Mouse (Mus musculus): ENCODE results near the gene Tacc3. TPM values are rescaled to one million over a fixed set of nuclear protein-coding genes. Genes with fewer than 3 reads are reported as not detected.

Gene Tacc3
- polyA plus RNA-seq, 1 experiment from 2014 or later: 25.0 TPM

DNA sequence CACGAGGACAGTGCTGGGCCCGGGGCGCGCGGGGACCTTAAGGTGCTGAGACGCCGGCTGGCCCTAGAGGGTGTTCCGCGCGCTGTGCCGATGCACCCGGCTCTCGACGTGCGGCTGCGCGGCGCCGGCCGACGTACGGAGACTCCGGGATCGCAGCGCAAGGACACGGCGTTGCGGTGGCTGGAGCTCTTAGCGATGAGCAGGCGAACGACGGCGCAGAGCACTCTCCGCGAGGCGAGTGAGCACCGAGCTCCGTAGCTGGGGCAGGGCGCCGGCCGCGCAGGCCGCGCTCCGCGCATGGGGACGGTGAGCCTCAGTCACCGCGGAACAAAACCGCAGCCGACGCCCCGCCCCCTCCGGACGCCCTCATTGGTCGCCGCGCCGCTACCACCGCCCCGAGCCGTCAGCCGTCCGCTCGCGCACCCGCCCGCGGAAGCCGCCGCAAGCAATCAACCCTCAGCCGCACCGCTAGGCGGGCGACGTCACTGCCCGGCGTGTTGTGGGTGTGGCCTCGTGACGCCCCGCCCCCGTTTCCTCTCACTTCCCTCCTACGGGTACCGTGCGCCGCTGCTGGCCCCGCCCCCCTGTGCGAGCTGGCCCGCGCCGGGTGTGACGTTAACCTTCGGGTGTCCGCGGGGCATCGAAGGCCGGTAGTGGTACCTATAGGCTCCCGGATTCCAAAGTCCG, 28.5 kb upstream of the Tacc3 start, which contains the start of the genes Fam53a and Gm9903:
Gene Fam53a, minus strand, starts transcription at position 335 of the 687 bp plus-strand sequence.
Gene Gm9903, plus strand, starts transcription at position 625 of the 687 bp plus-strand sequence.
- Histone ChIP-seq H3K4me3 (ENCODE audit: low read depth, low read length) (peak within 1 kb of the TSS; percentile 84), H3K9me3 (replicated peaks; ENCODE audit: control insufficient read depth, low read length, poor library complexity, severe bottlenecking) (no peaks in the 10 kb centered on the region), H3K9ac (ENCODE audit: low read depth, low read length) (peak within 1 kb of the TSS; percentile 84), H3K27ac (ENCODE audit: low read length) (peak within 1 kb of the TSS; percentile 88), H3K27me3 (ENCODE audit: control insufficient read depth, insufficient read depth, low read depth, low read length) (no peaks in the 10 kb centered on the region), H3K4me2 (ENCODE audit: low read length) (peak within 1 kb of the TSS; percentile 94), H3K36me3 (ENCODE audit: control insufficient read depth, insufficient read depth, low read length) (no peaks in the 10 kb centered on the region), H3K4me1 (ENCODE audit: control insufficient read depth, insufficient read depth, low read length) (peaks cover 16% of the 10 kb centered on the region)
- under 1% methylated on average over 87 of the region's 99 CpGs for WGBS
- ATAC-seq: peak; percentile 96

- peak overlapping the region; percentile 84 for H3K9ac ChIP-seq (ENCODE audit: low read depth, low read length)
- H3K4me1 ChIP-seq (ENCODE audit: control insufficient read depth, insufficient read depth, low read length): peaks cover 16% of the 10 kb centered on the region
- WGBS: 3% methylated on average over 9 of the region's 9 CpGs
- no peaks in the 10 kb centered on the region for H3K9me3 ChIP-seq (replicated peaks; ENCODE audit: control insufficient read depth, low read length, poor library complexity, severe bottlenecking)
- ATAC-seq: peak; percentile 22
- H3K27me3 ChIP-seq (ENCODE audit: control insufficient read depth, insufficient read depth, low read depth, low read length): no peaks in the 10 kb centered on the region
- peak overlapping the region; percentile 88 for H3K27ac ChIP-seq (ENCODE audit: low read length)
- H3K36me3 ChIP-seq (ENCODE audit: control insufficient read depth, insufficient read depth, low read length): no peaks in the 10 kb centered on the region
- H3K4me3 ChIP-seq (ENCODE audit: low read depth, low read length): peak overlapping the region; percentile 84
- H3K4me2 ChIP-seq (ENCODE audit: low read length): peak overlapping the region; percentile 65
Observed at GRCm38 (mm10) chr5:33630061-33630460, 27.9 kb upstream of the Tacc3 start.

DNA sequence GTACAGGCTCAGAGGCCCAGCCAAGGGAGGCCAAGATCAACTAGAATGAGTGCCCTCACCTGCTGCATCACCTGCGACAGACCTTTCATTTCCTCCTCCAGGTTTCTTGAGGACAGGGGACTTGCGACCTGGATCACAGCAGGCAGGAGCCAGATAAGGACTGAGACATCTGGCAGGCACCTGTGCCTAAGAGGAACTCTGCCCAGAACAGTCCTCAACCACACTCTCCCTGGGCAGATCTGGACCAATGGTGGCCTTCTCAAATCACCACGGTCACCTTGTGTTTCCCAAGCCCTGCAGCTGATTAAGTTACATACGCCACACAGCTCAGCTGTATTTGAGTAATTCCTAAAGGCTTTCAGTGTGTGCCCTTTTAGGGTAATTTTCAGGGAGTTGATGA, 27.3 kb upstream of the Tacc3 start:
- peak overlapping the region; percentile 84; the same call in 1 of the 2 replicates for H3K9ac ChIP-seq (ENCODE audit: low read depth, low read length)

GRCm38 (mm10) chr5:33632526-33632925, 25.4 kb upstream of the Tacc3 start:
- no peak overlapping the region for H3K9ac ChIP-seq (ENCODE audit: low read depth, low read length)

More for the DNA sequence above, 27.3 kb upstream of the Tacc3 start:
- Histone ChIP-seq H3K9me3 (replicated peaks; ENCODE audit: control insufficient read depth, low read length, poor library complexity, severe bottlenecking) (no peaks in the 10 kb centered on the region), H3K36me3 (ENCODE audit: control insufficient read depth, insufficient read depth, low read length) (no peaks in the 10 kb centered on the region), H3K4me1 (ENCODE audit: control insufficient read depth, insufficient read depth, low read length) (peaks cover 16% of the 10 kb centered on the region), H3K27me3 (ENCODE audit: control insufficient read depth, insufficient read depth, low read depth, low read length) (no peaks in the 10 kb centered on the region), H3K27ac (ENCODE audit: low read length) (no peak overlapping the region), H3K4me2 (ENCODE audit: low read length) (peak overlapping the region; percentile 65), H3K4me3 (ENCODE audit: low read depth, low read length) (peak overlapping the region; percentile 84)
- WGBS: 82% methylated on average over 4 of the region's 4 CpGs
- ATAC-seq: no peak

GRCm38 (mm10) chr5:33635361-33635760, 22.6 kb upstream of the Tacc3 start:
- Histone ChIP-seq H3K4me2 (ENCODE audit: low read length) (no peak overlapping the region), H3K36me3 (ENCODE audit: control insufficient read depth, insufficient read depth, low read length) (peaks cover 3% of the 10 kb centered on the region; the same call in 1 of the 2 replicates), H3K27me3 (ENCODE audit: control insufficient read depth, insufficient read depth, low read depth, low read length) (no peaks in the 10 kb centered on the region), H3K9ac (ENCODE audit: low read depth, low read length) (no peak overlapping the region), H3K4me3 (ENCODE audit: low read depth, low read length) (no peak overlapping the region), H3K27ac (ENCODE audit: low read length) (no peak overlapping the region), H3K4me1 (ENCODE audit: control insufficient read depth, insufficient read depth, low read length) (peaks cover 3% of the 10 kb centered on the region; the same call in 1 of the 2 replicates), H3K9me3 (replicated peaks; ENCODE audit: control insufficient read depth, low read length, poor library complexity, severe bottlenecking) (no peaks in the 10 kb centered on the region)
- ATAC-seq: no peak
- 99% methylated on average over 3 of the region's 3 CpGs for WGBS

More at GRCm38 (mm10) chr5:33632526-33632925, 25.4 kb upstream of the Tacc3 start:
- 72% methylated on average over 1 of the region's 1 CpGs for WGBS
- no peak for ATAC-seq
- H3K36me3 ChIP-seq (ENCODE audit: control insufficient read depth, insufficient read depth, low read length): no peaks in the 10 kb centered on the region
- H3K27ac ChIP-seq (ENCODE audit: low read length): no peak overlapping the region
- H3K4me1 ChIP-seq (ENCODE audit: control insufficient read depth, insufficient read depth, low read length): peaks cover 16% of the 10 kb centered on the region
- H3K27me3 ChIP-seq (ENCODE audit: control insufficient read depth, insufficient read depth, low read depth, low read length): no peaks in the 10 kb centered on the region
- no peak overlapping the region for H3K4me2 ChIP-seq (ENCODE audit: low read length)
- no peak overlapping the region for H3K4me3 ChIP-seq (ENCODE audit: low read depth, low read length)
- no peaks in the 10 kb centered on the region for H3K9me3 ChIP-seq (replicated peaks; ENCODE audit: control insufficient read depth, low read length, poor library complexity, severe bottlenecking)

DNA sequence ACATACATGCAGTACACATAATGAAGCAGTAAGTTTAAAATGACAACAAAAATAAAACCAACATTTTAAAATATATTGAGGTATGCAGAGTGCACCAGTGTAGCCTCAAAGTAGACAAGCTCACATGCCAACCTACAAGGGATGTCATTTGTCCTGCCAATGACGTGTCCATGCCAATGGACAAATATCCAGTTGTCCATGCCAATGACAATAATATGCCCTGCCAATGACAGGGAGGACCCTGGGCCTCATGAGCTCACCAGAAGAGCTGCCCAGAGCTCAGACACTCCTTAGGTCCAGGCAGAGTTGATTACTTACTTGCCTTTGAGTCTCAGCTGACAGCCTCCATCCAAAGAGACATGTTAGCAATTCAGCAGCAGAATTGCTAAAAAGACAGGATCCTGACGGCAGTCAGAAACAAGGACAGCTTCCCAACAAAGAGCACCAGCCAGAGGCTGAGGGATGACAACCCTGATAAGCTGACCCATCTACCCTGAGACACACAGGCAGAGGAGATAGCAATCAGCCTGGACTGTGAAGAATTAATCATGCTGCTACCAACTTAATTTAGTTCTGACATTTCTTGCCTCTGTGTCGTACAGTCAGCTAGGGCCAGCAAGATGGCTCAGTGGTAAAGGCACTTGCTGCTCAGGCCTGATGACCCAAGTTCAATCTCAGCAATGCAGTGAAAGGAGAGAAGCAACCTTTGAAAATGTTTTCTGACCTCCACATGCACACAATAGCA, 20.1 kb upstream of the Tacc3 start:
- no peaks in the 10 kb centered on the region for H3K27me3 ChIP-seq (ENCODE audit: control insufficient read depth, insufficient read depth, low read depth, low read length)

DNA sequence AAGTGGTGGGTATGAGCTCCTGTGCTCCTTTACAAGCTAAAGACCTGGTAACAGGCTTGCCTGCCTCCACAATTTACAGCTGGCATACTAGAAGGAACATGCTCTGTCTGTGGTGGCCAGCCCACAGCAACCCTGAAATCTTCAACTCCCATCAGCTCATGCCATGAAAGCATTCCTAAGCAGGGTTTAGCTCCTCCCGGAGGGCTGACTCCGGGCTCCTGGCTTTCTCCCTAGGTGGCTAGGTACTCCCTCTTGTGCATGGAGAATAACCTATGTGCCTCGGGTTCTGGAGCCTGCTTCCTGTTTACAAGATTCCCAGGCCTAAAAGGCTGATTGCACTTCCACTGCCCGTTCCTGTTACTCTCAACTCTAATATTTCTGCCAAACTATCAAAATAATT, 19.1 kb upstream of the Tacc3 start:
- H3K36me3 ChIP-seq (ENCODE audit: control insufficient read depth, insufficient read depth, low read length): peaks cover 9% of the 10 kb centered on the region; the same call in 1 of the 2 replicates
- WGBS: 63% methylated on average over 4 of the region's 4 CpGs

More for the DNA sequence above, 20.1 kb upstream of the Tacc3 start:
- Histone ChIP-seq H3K9ac (ENCODE audit: low read depth, low read length) (no peak overlapping the region), H3K36me3 (ENCODE audit: control insufficient read depth, insufficient read depth, low read length) (peaks cover 3% of the 10 kb centered on the region; the same call in 1 of the 2 replicates), H3K27ac (ENCODE audit: low read length) (no peak overlapping the region), H3K4me1 (ENCODE audit: control insufficient read depth, insufficient read depth, low read length) (no peaks in the 10 kb centered on the region), H3K4me3 (ENCODE audit: low read depth, low read length) (no peak overlapping the region), H3K9me3 (replicated peaks; ENCODE audit: control insufficient read depth, low read length, poor library complexity, severe bottlenecking) (no peaks in the 10 kb centered on the region), H3K4me2 (ENCODE audit: low read length) (no peak overlapping the region)
- ATAC-seq: no peak
- WGBS: 78% methylated on average over 3 of the region's 3 CpGs

DNA sequence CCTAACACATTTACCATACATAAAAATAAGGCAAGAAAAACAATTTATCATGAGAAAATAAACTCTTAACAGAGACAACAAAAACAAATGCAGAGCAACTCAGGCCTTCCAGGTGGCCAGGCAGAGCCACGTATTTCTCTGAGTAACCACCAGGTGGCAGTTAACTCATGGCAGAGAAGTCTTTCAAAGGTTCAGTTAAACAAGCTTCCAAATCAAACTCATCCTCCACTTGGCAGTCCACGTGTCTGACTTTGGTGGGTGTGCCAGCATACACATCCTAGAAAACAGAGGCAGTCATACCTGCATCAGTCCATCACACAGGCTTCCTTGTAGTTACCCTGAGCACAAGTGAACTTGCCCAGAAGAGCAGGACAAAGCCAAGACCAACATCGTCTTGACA, 17.3 kb upstream of the Tacc3 start:
- Histone ChIP-seq H3K9ac (ENCODE audit: low read depth, low read length) (no peak overlapping the region), H3K4me3 (ENCODE audit: low read depth, low read length) (no peak overlapping the region), H3K36me3 (ENCODE audit: control insufficient read depth, insufficient read depth, low read length) (peaks cover 14% of the 10 kb centered on the region), H3K4me1 (ENCODE audit: control insufficient read depth, insufficient read depth, low read length) (no peaks in the 10 kb centered on the region), H3K27ac (ENCODE audit: low read length) (no peak overlapping the region), H3K9me3 (replicated peaks; ENCODE audit: control insufficient read depth, low read length, poor library complexity, severe bottlenecking) (no peaks in the 10 kb centered on the region), H3K27me3 (ENCODE audit: control insufficient read depth, insufficient read depth, low read depth, low read length) (no peaks in the 10 kb centered on the region), H3K4me2 (ENCODE audit: low read length) (no peak overlapping the region)
- peak; percentile 36; the same call in 1 of the 2 replicates for ATAC-seq
- WGBS: 40% methylated on average over 3 of the region's 3 CpGs

More for the DNA sequence above, 19.1 kb upstream of the Tacc3 start:
- H3K4me1 ChIP-seq (ENCODE audit: control insufficient read depth, insufficient read depth, low read length): no peaks in the 10 kb centered on the region
- H3K9ac ChIP-seq (ENCODE audit: low read depth, low read length): no peak overlapping the region
- H3K27me3 ChIP-seq (ENCODE audit: control insufficient read depth, insufficient read depth, low read depth, low read length): no peaks in the 10 kb centered on the region
- H3K4me2 ChIP-seq (ENCODE audit: low read length): no peak overlapping the region
- no peak overlapping the region for H3K27ac ChIP-seq (ENCODE audit: low read length)
- H3K4me3 ChIP-seq (ENCODE audit: low read depth, low read length): no peak overlapping the region
- ATAC-seq: no peak
- no peaks in the 10 kb centered on the region for H3K9me3 ChIP-seq (replicated peaks; ENCODE audit: control insufficient read depth, low read length, poor library complexity, severe bottlenecking)

DNA sequence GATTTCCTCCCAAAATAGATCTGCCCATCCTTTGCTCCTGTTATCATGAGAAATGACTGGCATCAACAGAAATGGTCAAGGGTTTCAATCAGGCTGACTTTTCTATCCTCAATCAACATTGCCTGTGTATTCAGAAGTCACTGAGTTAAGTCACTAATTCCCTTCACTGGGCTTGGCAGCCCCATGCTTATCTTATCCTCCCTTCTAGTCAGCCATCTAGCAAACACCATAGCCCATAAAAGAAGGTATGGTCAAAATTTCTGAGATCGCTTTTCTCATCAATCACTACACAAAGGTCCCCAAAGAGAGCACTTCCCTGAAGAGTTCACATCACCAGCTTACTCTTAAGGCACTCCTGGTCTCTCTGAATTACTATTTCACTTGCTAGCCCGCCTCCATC, 6.9 kb upstream of the Tacc3 start:
- WGBS: 20% methylated on average over 2 of the region's 2 CpGs
- Histone ChIP-seq H3K4me2 (ENCODE audit: low read length) (peak overlapping the region; percentile 70), H3K4me3 (ENCODE audit: low read depth, low read length) (peak overlapping the region; percentile 80), H3K27me3 (ENCODE audit: control insufficient read depth, insufficient read depth, low read depth, low read length) (no peaks in the 10 kb centered on the region), H3K9ac (ENCODE audit: low read depth, low read length) (peak overlapping the region; percentile 79), H3K27ac (ENCODE audit: low read length) (peak overlapping the region; percentile 98), H3K4me1 (ENCODE audit: control insufficient read depth, insufficient read depth, low read length) (peaks cover 22% of the 10 kb centered on the region), H3K9me3 (replicated peaks; ENCODE audit: control insufficient read depth, low read length, poor library complexity, severe bottlenecking) (no peaks in the 10 kb centered on the region), H3K36me3 (ENCODE audit: control insufficient read depth, insufficient read depth, low read length) (peaks cover 8% of the 10 kb centered on the region; the same call in 1 of the 2 replicates)
- ATAC-seq: no peak

All from midbrain, embryonic 16.5 days (tissue).